Mouse (Mus musculus) left cerebral cortex, adult 8-10 months (tissue): Measurements from ENCODE around the gene Oas1g. TPM values are rescaled to one million over a fixed set of nuclear protein-coding genes. Genes with fewer than 3 reads are reported as not detected.

Experiments used
- microRNA-seq, 2 experiments: library from miRNA; unstranded; fragments of <30 nt; microRNA quantifications; one replicate each; pipeline ENCODE4 v1.2.0; 2022
- total RNA-seq, 4 experiments: library from RNA; stranded (reverse); gene quantifications; 2 replicates each; pipeline ENCODE4 v1.2.4; 2022

Gene Oas1g
- total RNA-seq, 4 experiments from 2014 or later = 0.27 to 1.4 TPM; not detected in 2

Small RNA genes lying within 50 kb of the gene (microRNA-seq; reads per million reads assigned to microRNA genes)
- 0 reads per million in 2 experiments for gene Gm22907

Other genes starting within 250 kb of the Oas1g start
- 10 to 100 TPM; 68.8 to 89.5 (median 83.1) TPM for gene Rasal1, start 238.8 kb downstream of the Oas1g start, total RNA-seq
- 10 to 100 TPM; 64.7 to 71.7 (median 69.7) TPM for gene Dtx1, start 175.7 kb downstream of the Oas1g start, total RNA-seq
- gene Oas2, start 137.8 kb downstream of the Oas1g start, total RNA-seq = under 1 TPM in 2 of 4 experiments, not detected in 2; 0.21 to 0.27 TPM
- gene Oas3, start 110.0 kb downstream of the Oas1g start, total RNA-seq = not detected
- not detected for gene Oas1e, start 92.1 kb downstream of the Oas1g start, total RNA-seq
- gene Oas1c, start 75.1 kb downstream of the Oas1g start, total RNA-seq = 1 to 10 TPM in 3 of 4 experiments, under 1 TPM in 1; 0.46 to 1.9 (median 1.5) TPM
- not detected for gene Oas1f, start 40.2 kb downstream of the Oas1g start, total RNA-seq
- gene Oas1h, start 26.2 kb downstream of the Oas1g start, total RNA-seq = not detected
- under 1 TPM; 0.20 to 0.86 (median 0.57) TPM for gene Oas1a, start 19.9 kb upstream of the Oas1g start, total RNA-seq
- gene Oas1d, start 26.9 kb upstream of the Oas1g start, total RNA-seq = not detected
- gene Rph3a, start 122.5 kb upstream of the Oas1g start, total RNA-seq = 100 to 1,000 TPM; 305 to 327 (median 312) TPM